Mouse (Mus musculus) mammary gland, adult 2 months (tissue): Measurements from ENCODE around the gene Plbd2. TPM values are rescaled to one million over a fixed set of nuclear protein-coding genes. Genes with fewer than 3 reads are reported as not detected.

ENCODE experiments used
- polyA plus RNA-seq: library from polyadenylated mRNA; depleted of rRNA; stranded (reverse); fragments of >200 nt; gene quantifications from 2 replicates; pipeline ENCODE4 v1.2.3, GENCODE M21; 2012; ENCODE audit warnings: low replicate concordance; rRNA removed

Plbd2 gene
- 44.7 and 58.3 TPM in 2 replicates for polyA plus RNA-seq

DNA sequence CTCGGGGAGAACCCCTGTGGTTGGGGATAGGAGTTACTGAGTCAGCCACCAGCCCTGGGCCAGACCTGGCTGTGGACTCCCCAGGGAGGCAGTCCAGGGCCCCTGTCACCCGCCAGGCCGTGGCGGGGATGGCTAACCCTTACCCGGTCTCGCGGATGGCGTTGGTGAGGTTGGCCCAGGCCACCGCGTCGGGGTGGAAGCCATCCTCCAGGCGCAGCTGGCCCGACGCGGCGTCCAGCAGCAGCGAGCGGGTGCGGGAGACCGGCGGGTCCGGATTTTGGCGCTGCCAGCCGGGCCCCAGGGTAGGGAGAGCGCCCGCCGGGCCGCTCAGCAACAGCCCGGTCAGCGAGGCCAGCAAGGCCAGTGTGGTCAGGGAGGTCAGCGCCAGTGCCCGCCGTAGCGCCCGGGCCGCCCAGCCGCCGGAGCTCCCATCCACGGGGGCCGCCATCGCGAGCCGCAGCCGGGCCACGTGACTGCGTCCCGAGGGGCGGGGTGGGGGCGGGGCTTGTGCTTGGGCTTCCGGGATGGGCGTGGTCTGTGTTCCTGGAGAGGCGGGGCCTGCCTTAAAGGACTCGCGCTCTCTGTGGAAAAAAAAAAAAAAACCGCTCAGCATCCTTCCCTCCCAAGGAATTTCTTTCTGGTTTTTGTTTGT lies at the start of gene Plbd2:
Gene Plbd2 (minus strand): TSS at position 482 of the 652 bp plus-strand sequence.

GRCm38 (mm10) chr5:120510982-120511642 lies 7.7 kb upstream of the Plbd2 start, which contains the start of gene Slc8b1:
Gene Slc8b1, plus strand, starts transcription at chr5:120511168.

DNA sequence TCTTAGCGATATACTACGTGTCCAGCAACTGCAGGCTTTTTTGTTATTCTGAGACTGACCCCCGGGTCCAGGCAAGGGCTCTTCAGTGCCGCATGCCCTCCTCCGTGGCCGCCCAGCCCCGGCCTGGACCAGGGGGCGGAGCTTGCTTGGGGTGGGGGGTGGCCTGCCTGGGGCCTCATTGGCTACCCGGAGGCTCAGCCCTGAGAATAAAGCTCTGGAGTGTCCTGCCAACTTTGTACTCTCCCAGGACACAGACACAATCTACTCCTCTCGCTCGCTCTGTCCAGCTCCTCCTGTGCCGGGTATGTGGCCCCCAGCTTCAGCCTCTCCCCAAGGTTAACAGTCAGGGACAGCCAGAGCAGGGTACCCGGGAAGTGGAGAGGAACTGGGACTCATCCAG lies 27.1 kb downstream of the Plbd2 start, which contains the start of gene Sds:
Gene Sds (plus strand): TSS at position 231 of the 400 bp plus-strand sequence.

GRCm38 (mm10) chr5:120472770-120473169 lies 30.7 kb downstream of the Plbd2 start, which contains the start of gene Sdsl:
Gene Sdsl, minus strand, starts transcription at chr5:120472810.

Other genes starting within 250 kb of the Plbd2 start
- gene Lhx5, start 71.9 kb downstream of the Plbd2 start, polyA plus RNA-seq, result not detected in 2 replicates
- 6.4 and 12.1 TPM in 2 replicates for gene Sdsl, start 30.8 kb downstream of the Plbd2 start, polyA plus RNA-seq
- gene Sds, start 27.1 kb downstream of the Plbd2 start, polyA plus RNA-seq, result 1.9 TPM in 1 of 2 replicates, not detected in the other
- gene Slc8b1, start 7.5 kb upstream of the Plbd2 start, polyA plus RNA-seq, result 45.1 and 51.3 TPM in 2 replicates
- gene Tpcn1, start 85.0 kb upstream of the Plbd2 start, polyA plus RNA-seq, result 96.5 and 128 TPM in 2 replicates
- gene Iqcd, start 85.4 kb upstream of the Plbd2 start, polyA plus RNA-seq, result 0.09 and 0.10 TPM in 2 replicates
- gene Rita1, start 109.0 kb upstream of the Plbd2 start, polyA plus RNA-seq, result 16.2 and 21.6 TPM in 2 replicates
- 36.0 and 68.7 TPM in 2 replicates for gene Ddx54, start 109.1 kb upstream of the Plbd2 start, polyA plus RNA-seq
- not detected in 2 replicates for gene Cfap73, start 130.6 kb upstream of the Plbd2 start, polyA plus RNA-seq
- 8.6 and 17.3 TPM in 2 replicates for gene Rasal1, start 145.2 kb upstream of the Plbd2 start, polyA plus RNA-seq
- 33.2 and 71.3 TPM in 2 replicates for gene Dtx1, start 208.3 kb upstream of the Plbd2 start, polyA plus RNA-seq
- gene Oas2, start 246.2 kb upstream of the Plbd2 start, polyA plus RNA-seq, result 16.2 and 35.6 TPM in 2 replicates